Mouse (Mus musculus) G1E (cell line): ENCODE measurements around the gene Phf3.

Experiments
- CTCF ChIP-seq: IDR thresholded peaks from 2 replicates; pipeline ENCODE4 v1.5.1; 2012; ENCODE audit warnings: low read depth, low read length, inconsistent platforms, mixed read lengths
- GATA1 ChIP-seq: IDR thresholded peaks from 2 replicates; pipeline ENCODE4 v1.6.1; 2012; ENCODE audit warnings: borderline replicate concordance, low read length, inconsistent platforms, mixed read lengths
- TAL1 ChIP-seq: conservative IDR thresholded peaks from 2 replicates; pipeline ENCODE4 v1.6.1; 2012; ENCODE audit warnings: low read depth, low read length, inconsistent platforms, mixed read lengths

DNA sequence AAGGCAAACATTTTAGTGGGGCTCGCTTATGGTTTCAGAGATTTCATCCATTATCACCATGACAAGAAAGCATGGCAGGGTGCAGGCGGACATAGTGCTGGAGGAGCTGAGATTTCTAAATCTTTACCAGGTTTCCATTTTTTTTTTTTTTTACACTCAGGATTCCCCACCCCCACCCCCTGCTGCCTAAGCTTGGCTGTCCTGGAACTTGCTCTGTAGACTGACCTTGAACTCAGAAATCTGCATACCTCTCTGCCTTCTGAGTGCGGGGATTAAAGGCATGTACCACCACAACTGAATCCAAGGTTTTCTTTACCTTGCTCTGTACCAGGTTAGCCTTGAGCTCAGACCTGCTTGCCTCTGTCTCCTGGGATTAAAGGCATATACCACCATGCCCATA, 48.5 kb upstream of the Phf3 start:
- TF ChIP-seq CTCF (no peak), GATA1 (no peak), TAL1 (no peak)
